Mouse (Mus musculus): ENCODE results near the gene Setd3. TPM values are rescaled to one million over a fixed set of nuclear protein-coding genes. Genes with fewer than 3 reads are reported as not detected.

Setd3 gene
- polyA plus RNA-seq, 2 experiments from 2014 or later, result 28.1 to 29.3 TPM

DNA sequence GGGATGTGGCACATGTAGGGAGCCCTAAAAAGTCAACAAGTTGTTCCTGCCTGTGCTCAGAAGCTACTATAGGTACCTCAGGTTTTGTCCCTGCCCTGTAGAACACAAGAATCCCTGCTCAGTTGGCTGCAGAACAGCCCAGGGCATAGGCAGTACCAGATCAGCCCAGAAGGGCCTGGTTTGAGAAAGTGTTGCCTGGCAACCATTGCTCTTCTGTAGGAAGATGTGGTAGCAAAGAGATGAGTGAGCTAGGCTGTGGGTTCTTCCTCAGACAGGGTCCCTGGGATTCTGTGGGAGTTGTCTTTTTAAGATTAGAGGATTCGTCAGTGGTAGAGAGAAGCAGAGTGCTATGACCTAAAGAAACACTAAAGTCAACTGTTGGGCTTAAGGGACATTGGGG, 21.0 kb upstream of the Setd3 start:
- no peak for ATAC-seq

- no peak for ATAC-seq
Observed at GRCm38 (mm10) chr12:108198447-108198846, 19.3 kb upstream of the Setd3 start.

DNA sequence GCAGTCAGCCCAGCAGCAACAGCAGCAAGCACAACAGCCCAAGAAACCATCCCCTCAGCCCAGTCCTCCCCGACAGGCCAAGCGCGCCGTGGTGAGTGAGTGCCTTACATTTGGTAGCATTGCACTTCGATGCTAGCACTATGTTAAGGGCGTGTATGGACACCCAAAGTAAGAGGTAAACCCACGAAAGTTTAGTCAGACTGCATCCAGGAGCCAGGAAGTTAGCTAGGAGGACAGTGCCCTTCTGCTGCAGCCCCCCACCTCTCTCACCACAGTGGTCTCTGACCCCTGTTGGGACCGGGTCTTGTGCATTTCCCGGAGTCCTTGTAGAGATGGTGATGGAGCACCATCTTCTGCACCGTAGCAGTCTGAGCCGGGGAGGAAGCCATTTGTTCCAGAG, 16.6 kb upstream of the Setd3 start:
- no peak for ATAC-seq

GRCm38 (mm10) chr12:108193878-108194277, 14.8 kb upstream of the Setd3 start:
- ATAC-seq, result no peak

GRCm38 (mm10) chr12:108187541-108188091, 8.5 kb upstream of the Setd3 start:
- ATAC-seq, result no peak

GRCm38 (mm10) chr12:108181716-108182115, 2.6 kb upstream of the Setd3 start:
- no peak for ATAC-seq

- ATAC-seq, result peak; percentile 87
Observed at GRCm38 (mm10) chr12:108179321-108180266, 480 bp upstream of the Setd3 start, which contains the start of gene Ccnk. TSS of gene Ccnk (plus strand) at chr12:108179579.

- peak; percentile 29 for ATAC-seq
Observed at GRCm38 (mm10) chr12:108178331-108179245, 526 bp downstream of the Setd3 start.

- ATAC-seq, result no peak
Observed at GRCm38 (mm10) chr12:108176366-108176765, 2.7 kb downstream of the Setd3 start.

DNA sequence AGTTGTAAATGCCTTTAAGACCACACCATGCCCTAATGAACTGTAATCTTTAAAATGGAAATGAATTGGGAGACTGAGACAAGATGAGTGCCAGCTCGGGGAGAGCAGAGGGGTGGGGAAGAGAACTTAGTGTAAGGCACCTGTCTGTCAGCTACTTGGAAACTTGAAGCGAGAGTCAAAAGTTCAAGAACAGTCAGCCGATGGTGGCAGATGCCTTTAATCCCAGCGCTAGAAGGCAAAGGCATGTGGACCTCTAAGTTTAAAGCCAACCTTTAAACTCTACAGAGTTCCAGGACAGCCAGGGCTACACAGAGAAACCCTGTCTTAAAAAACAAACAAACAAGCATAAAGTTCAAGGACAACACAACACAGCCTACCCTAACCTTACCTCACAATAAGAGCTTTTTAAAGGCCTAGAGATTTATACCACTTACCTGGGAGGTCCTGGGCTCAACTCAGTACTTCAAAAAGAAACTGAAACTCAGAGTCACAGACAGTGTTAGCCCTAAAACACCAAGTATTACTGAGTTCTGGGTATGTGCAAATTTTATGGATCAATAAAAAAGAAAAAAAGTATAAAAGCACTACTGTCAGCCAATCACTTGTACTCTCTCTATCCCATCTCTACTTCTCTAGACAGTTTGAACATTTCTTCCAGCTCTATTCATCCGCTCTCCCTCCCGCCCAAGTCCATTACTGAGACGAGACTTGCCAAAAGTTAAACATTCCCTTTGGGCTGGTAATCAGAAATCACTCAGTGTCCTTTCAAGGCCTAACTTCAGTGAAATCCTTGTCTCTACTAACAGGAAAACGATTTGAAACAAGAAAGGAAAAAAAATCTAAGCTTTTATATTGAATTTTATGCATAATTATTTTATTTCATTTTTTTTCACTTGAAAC, 4.3 kb downstream of the Setd3 start:
- ATAC-seq, result no peak

- ATAC-seq, result no peak
Observed at GRCm38 (mm10) chr12:108172639-108173038, 6.5 kb downstream of the Setd3 start.

GRCm38 (mm10) chr12:108171336-108171735, 7.8 kb downstream of the Setd3 start:
- no peak for ATAC-seq

GRCm38 (mm10) chr12:108170467-108170866, 8.6 kb downstream of the Setd3 start:
- no peak for ATAC-seq

DNA sequence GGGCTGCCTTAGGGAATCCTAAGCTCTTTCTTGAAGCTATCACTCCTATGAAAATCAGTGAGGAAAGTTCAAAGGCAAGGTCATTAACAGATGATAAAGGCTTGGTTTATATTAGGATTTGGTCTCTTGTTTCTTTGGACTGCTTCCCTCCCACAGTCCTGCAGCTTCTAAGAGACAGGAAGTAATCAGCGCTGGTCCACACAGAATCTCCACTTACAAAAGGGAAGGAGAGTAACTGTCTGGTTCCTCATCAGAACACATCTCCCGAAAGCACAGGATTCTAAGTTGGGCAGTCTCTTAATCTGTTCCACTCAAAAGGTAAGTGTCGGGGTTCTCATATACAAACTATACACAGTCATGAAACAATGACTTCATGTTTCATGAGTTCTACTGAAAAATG, 10.2 kb downstream of the Setd3 start:
- no peak for ATAC-seq

DNA sequence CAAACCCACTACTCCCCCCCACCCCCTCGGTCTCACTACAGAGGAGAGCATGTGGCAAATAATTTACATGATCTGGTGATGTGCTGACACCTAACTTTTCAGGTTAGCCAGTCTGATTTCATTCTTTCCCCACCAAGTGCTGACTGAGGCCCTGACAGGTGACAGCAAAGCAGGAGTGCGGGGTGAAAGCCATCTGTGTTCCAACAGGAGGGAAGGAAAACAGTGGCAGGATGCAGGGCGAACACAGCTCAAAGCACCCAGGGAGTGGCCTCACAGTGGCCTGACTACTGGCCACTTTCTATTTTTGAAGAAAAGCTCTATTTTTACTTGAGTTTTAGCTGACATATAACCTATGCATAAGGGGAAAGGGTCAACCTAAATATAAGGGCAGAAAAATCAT, 15.4 kb downstream of the Setd3 start:
- no peak for ATAC-seq

- ATAC-seq, result no peak
Observed at GRCm38 (mm10) chr12:108162036-108162435, 17.1 kb downstream of the Setd3 start.

- no peak for ATAC-seq
Observed at GRCm38 (mm10) chr12:108159863-108160262, 19.3 kb downstream of the Setd3 start.

DNA sequence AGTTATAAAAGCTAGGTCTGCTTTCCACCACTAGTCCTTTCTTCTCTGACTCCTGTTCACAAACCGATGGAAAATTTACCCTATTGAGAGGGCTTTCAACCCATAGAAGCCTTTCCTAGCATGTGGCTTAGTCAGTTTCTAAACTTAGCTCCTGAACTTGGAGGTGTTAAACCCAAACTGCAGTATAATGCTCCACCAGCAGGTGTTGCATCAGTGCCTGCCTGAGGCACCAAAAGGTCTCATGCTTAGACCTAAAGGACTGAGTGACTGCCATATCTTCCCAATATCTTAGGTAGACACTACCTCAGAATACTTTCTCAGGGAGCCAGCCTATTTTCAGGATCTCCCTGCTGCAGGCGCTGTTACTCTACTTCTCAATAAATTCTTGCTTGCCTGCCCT, 26.4 kb downstream of the Setd3 start:
- peak; percentile 36 for ATAC-seq

GRCm38 (mm10) chr12:108149764-108150163, 29.4 kb downstream of the Setd3 start:
- no peak for ATAC-seq

GRCm38 (mm10) chr12:108145198-108145597, 33.9 kb downstream of the Setd3 start:
- no peak for ATAC-seq

GRCm38 (mm10) chr12:108143624-108144498, 35.3 kb downstream of the Setd3 start:
- ATAC-seq, result no peak
